Mouse (Mus musculus) forebrain, embryonic 16.5 days (tissue): ENCODE measurements around the gene Fxyd5. TPM values are rescaled to one million over a fixed set of nuclear protein-coding genes. Genes with fewer than 3 reads are reported as not detected.

Experiments used
- ATAC-seq: fragments of 200-750 bp; cut with Nextera tagmentation; 2 replicates; pipeline ENCODE4 v1.8.0; 2017; ENCODE audit warnings: mild to moderate bottlenecking, moderate library complexity
- H3K27ac ChIP-seq: fragments of 300-500 bp; sonication (generic); 2 replicates; pipeline ENCODE4 v1.5.1; 2014; ENCODE audit warnings: low read length, control low read depth
- H3K27me3 ChIP-seq: fragments of 300-500 bp; sonication (generic); replicated peaks from 2 replicates; pipeline ENCODE4 v1.6.1; 2014; ENCODE audit warnings: low read length; ENCODE audit not compliant: control insufficient read depth, insufficient read depth
- H3K36me3 ChIP-seq: fragments of 300-500 bp; sonication (generic); 2 replicates; pipeline ENCODE4 v1.6.1; 2014; ENCODE audit not compliant: control insufficient read depth, insufficient read depth
- H3K4me1 ChIP-seq: fragments of 300-500 bp; sonication (generic); replicated peaks from 2 replicates; pipeline ENCODE4 v1.6.1; 2014; ENCODE audit warnings: low read length; ENCODE audit not compliant: control insufficient read depth, insufficient read depth
- H3K4me2 ChIP-seq: fragments of 300-500 bp; sonication (generic); 2 replicates; pipeline ENCODE4 v1.6.1; 2014; ENCODE audit warnings: mild to moderate bottlenecking, low read length, control low read depth
- H3K4me3 ChIP-seq: fragments of 300-500 bp; sonication (generic); replicated peaks from 2 replicates; pipeline ENCODE4 v1.5.1; 2014; ENCODE audit warnings: mild to moderate bottlenecking, low read length, control low read depth
- H3K9ac ChIP-seq: fragments of 300-500 bp; sonication (generic); replicated peaks from 2 replicates; pipeline ENCODE4 v1.6.1; 2014; ENCODE audit warnings: low read depth, low read length, control low read depth
- H3K9me3 ChIP-seq: fragments of 300-500 bp; sonication (generic); 2 replicates; pipeline ENCODE4 v1.6.1; 2016; ENCODE audit warnings: low read length; ENCODE audit not compliant: control insufficient read depth
- WGBS: fragments of 180-500 bp; shearing (Covaris S2); extraction: QIAGEN DNeasy Blood & Tissue Kit; methylation state at CpG from one replicate; pipeline ENCODE4 v1.1.7; 2014; 5-methylcytosine and 5-hydroxymethylcytosine counted together
- polyA plus RNA-seq: library from polyadenylated mRNA; unstranded; fragments of >200 nt; fragmentation: Nextera tagmentation; extraction: Ambion mirVana; gene quantifications from 2 replicates; pipeline ENCODE4 v1.2.1, GENCODE M21; 2015

Gene Fxyd5
- polyA plus RNA-seq, 1 experiment from 2014 or later: 21.7 TPM

- under 1% methylated on average over 26 of the region's 28 CpGs for WGBS
- Histone ChIP-seq H3K9me3 (no peaks in the 10 kb centered on the region), H3K36me3 (no peaks in the 10 kb centered on the region), H3K4me2 (peak within 1 kb of the TSS; percentile 58), H3K4me1 (peaks cover 37% of the 10 kb centered on the region), H3K9ac (peak within 1 kb of the TSS; percentile 37), H3K4me3 (peak within 1 kb of the TSS; percentile 38), H3K27ac (no peak within 1 kb of the TSS), H3K27me3 (peaks cover 30% of the 10 kb centered on the region)
- peak; percentile 22; the same call in 1 of the 2 replicates for ATAC-seq
Observed at GRCm38 (mm10) chr7:31051321-31052021, 9.2 kb upstream of the Fxyd5 start, which contains the start of gene Fxyd7. Gene Fxyd7 (minus strand): TSS chr7:31051467.

GRCm38 (mm10) chr7:31050921-31051320, 8.6 kb upstream of the Fxyd5 start:
- 3% methylated on average over 9 of the region's 9 CpGs for WGBS
- Histone ChIP-seq H3K27me3 (peaks cover 30% of the 10 kb centered on the region), H3K9me3 (no peaks in the 10 kb centered on the region), H3K4me1 (peaks cover 37% of the 10 kb centered on the region), H3K4me3 (peak overlapping the region; percentile 38), H3K36me3 (no peaks in the 10 kb centered on the region), H3K4me2 (peak overlapping the region; percentile 58), H3K27ac (no peak overlapping the region), H3K9ac (0 out of 2 replicates have a peak overlapping the region, but pooled peaks have one; percentile 37)
- ATAC-seq: peak; percentile 7; the same call in 1 of the 2 replicates

- Histone ChIP-seq H3K4me1 (peaks cover 37% of the 10 kb centered on the region), H3K27me3 (peaks cover 30% of the 10 kb centered on the region), H3K36me3 (no peaks in the 10 kb centered on the region), H3K4me3 (peak overlapping the region; percentile 38), H3K27ac (no peak overlapping the region), H3K9ac (peak overlapping the region; percentile 35), H3K9me3 (no peaks in the 10 kb centered on the region), H3K4me2 (peak overlapping the region; percentile 58)
- peak; percentile 8; the same call in 1 of the 2 replicates for ATAC-seq
- 3% methylated on average over 6 of the region's 6 CpGs for WGBS
Observed at GRCm38 (mm10) chr7:31050487-31050886, 8.2 kb upstream of the Fxyd5 start.

GRCm38 (mm10) chr7:31049846-31050281, 7.6 kb upstream of the Fxyd5 start:
- peak; percentile 45 for ATAC-seq
- Histone ChIP-seq H3K27ac (peak overlapping the region; percentile 58; the same call in 1 of the 2 replicates), H3K36me3 (no peaks in the 10 kb centered on the region), H3K9me3 (no peaks in the 10 kb centered on the region), H3K4me3 (peak overlapping the region; percentile 38), H3K9ac (peak overlapping the region; percentile 35), H3K27me3 (peaks cover 30% of the 10 kb centered on the region), H3K4me1 (peaks cover 37% of the 10 kb centered on the region), H3K4me2 (peak overlapping the region; percentile 58)
- WGBS: 2% methylated on average over 11 of the region's 15 CpGs

GRCm38 (mm10) chr7:31049135-31049845, 7.0 kb upstream of the Fxyd5 start:
- no peaks in the 10 kb centered on the region for H3K36me3 ChIP-seq
- H3K4me3 ChIP-seq: peak overlapping the region; percentile 38
- H3K4me2 ChIP-seq: peak overlapping the region; percentile 58
- peak overlapping the region; percentile 35 for H3K9ac ChIP-seq
- peaks cover 31% of the 10 kb centered on the region for H3K27me3 ChIP-seq
- no peaks in the 10 kb centered on the region for H3K9me3 ChIP-seq
- ATAC-seq: peak; percentile 10; the same call in 1 of the 2 replicates
- 18% methylated on average over 5 of the region's 5 CpGs for WGBS
- H3K27ac ChIP-seq: peak overlapping the region; percentile 58; the same call in 1 of the 2 replicates
- H3K4me1 ChIP-seq: peaks cover 37% of the 10 kb centered on the region

GRCm38 (mm10) chr7:31041662-31042315, 492 bp downstream of the Fxyd5 start:
- H3K27me3 ChIP-seq: peaks cover 28% of the 10 kb centered on the region
- H3K4me3 ChIP-seq: peak overlapping the region; percentile 23
- peak overlapping the region; percentile 43 for H3K4me2 ChIP-seq
- H3K27ac ChIP-seq: no peak overlapping the region
- no peaks in the 10 kb centered on the region for H3K36me3 ChIP-seq
- no peaks in the 10 kb centered on the region for H3K9me3 ChIP-seq
- WGBS: 2% methylated on average over 28 of the region's 28 CpGs
- peaks cover 3% of the 10 kb centered on the region; the same call in 1 of the 2 replicates for H3K4me1 ChIP-seq
- H3K9ac ChIP-seq: 0 out of 2 replicates have a peak overlapping the region, but pooled peaks have one; percentile 9
- ATAC-seq: no peak

- Histone ChIP-seq H3K4me2 (no peak overlapping the region), H3K9ac (no peak overlapping the region), H3K27ac (no peak overlapping the region), H3K9me3 (no peaks in the 10 kb centered on the region), H3K27me3 (peaks cover 28% of the 10 kb centered on the region), H3K4me3 (no peak overlapping the region), H3K4me1 (peaks cover 3% of the 10 kb centered on the region; the same call in 1 of the 2 replicates), H3K36me3 (no peaks in the 10 kb centered on the region)
- no peak for ATAC-seq
- WGBS: 36% methylated on average over 8 of the region's 8 CpGs
Observed at GRCm38 (mm10) chr7:31041023-31041407, 1.3 kb downstream of the Fxyd5 start.

- 79% methylated on average over 12 of the region's 12 CpGs for WGBS
- Histone ChIP-seq H3K4me2 (no peak overlapping the region), H3K4me1 (peaks cover 3% of the 10 kb centered on the region; the same call in 1 of the 2 replicates), H3K27ac (no peak overlapping the region), H3K9me3 (no peaks in the 10 kb centered on the region), H3K36me3 (no peaks in the 10 kb centered on the region), H3K9ac (no peak overlapping the region), H3K27me3 (peaks cover 28% of the 10 kb centered on the region), H3K4me3 (no peak overlapping the region)
- no peak for ATAC-seq
Observed at GRCm38 (mm10) chr7:31040281-31041022, 1.8 kb downstream of the Fxyd5 start.
